ENCODE assay signal across 9 mouse cellular contexts in the genomic region with DNA sequence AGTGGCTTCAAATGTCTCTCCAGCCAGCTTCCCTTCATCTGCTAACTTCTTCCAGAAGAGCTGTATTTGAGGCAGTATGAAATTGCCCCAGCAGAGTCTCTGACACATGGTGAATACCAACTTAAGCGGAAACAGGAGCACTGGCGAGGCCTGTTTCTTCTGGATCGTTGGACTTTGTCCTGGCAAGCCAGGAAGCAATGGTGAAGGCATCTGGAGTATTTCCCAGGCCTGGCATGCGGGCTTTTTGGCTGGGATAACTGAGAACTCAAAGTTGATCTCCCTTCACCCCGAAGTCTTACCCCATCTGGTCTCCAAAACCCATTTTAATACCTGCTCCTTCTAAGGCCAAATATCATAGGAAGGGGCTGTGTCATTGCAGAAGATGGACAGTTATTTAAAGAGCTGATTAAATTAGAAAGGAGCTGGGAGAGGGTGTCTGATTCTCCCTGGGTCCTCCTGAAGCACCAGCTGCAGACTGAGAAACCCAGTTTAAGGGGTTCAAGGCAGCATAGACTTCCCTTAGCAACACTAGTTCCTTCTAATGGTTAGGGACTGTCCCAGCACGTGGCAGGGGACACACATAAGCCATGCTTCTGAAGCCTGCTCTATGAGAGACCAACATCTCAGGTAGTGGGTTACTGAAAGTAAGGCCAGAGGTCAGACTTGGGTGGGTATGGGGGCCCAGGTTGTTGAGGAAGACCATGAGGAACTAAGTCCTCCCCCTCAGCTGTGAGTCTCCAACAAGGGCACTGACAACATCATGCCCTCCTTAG.
DNase-seq lines count a peak whose midpoint lies in the region; ATAC-seq and TF ChIP-seq lines count a peak whose summit lies in the region.
"Had no signal": no experiment of that assay in that cellular context is flagged by ENCODE, and none has a peak within 500 bp of the region (broad histone marks: within the 10 kb centered on the region; RNA-seq: fewer than 3 reads in every experiment).

No protein-coding gene starts in this region.

- H3K36me3 ChIP-seq in embryonic facial prominence, embryonic 13.5 days: peaks cover 6% of the 10 kb centered on the region
- 0 out of 2 replicates have a peak, but pooled peaks cover 11% of the 10 kb centered on the region for H3K36me3 ChIP-seq in embryonic facial prominence, embryonic 10.5 days (replicated peaks)
- H3K36me3 ChIP-seq in midbrain, postnatal 0 days (ENCODE audit: insufficient read depth, low read length): peaks cover 10% of the 10 kb centered on the region; the same call in 1 of the 2 replicates
- peaks cover 17% of the 10 kb centered on the region; the same call in 1 of the 2 replicates for H3K36me3 ChIP-seq in midbrain, embryonic 13.5 days
- peaks cover 26% of the 10 kb centered on the region; the same call in 1 of the 2 replicates for H3K36me3 ChIP-seq in heart, embryonic 10.5 days

- H3K4me2 ChIP-seq in embryonic facial prominence, embryonic 13.5 days: no peak overlapping the region
- H3K4me2 ChIP-seq in midbrain, postnatal 0 days (ENCODE audit: low read depth, low read length, poor library complexity, severe bottlenecking): no peak overlapping the region
- H3K4me2 ChIP-seq in midbrain, embryonic 13.5 days (replicated peaks): no peak overlapping the region

- H3K9ac ChIP-seq in embryonic facial prominence, embryonic 13.5 days: no peak overlapping the region
- no peak overlapping the region for H3K9ac ChIP-seq in midbrain, postnatal 0 days (replicated peaks; ENCODE audit: low read length, poor library complexity, severe bottlenecking)
- H3K9ac ChIP-seq in midbrain, embryonic 13.5 days (replicated peaks): no peak overlapping the region

- H3K27me3 ChIP-seq in embryonic facial prominence, embryonic 13.5 days: no peaks in the 10 kb centered on the region
- H3K27me3 ChIP-seq in embryonic facial prominence, embryonic 10.5 days (replicated peaks; ENCODE audit: low read depth, poor library complexity, severe bottlenecking): no peaks in the 10 kb centered on the region
- no peaks in the 10 kb centered on the region for H3K27me3 ChIP-seq in midbrain, postnatal 0 days (ENCODE audit: insufficient read depth, low read length)
- no peaks in the 10 kb centered on the region for H3K27me3 ChIP-seq in midbrain, embryonic 13.5 days
- H3K27me3 ChIP-seq in heart, embryonic 10.5 days (ENCODE audit: insufficient read depth, poor library complexity, severe bottlenecking): no peaks in the 10 kb centered on the region

- H3K9me3 ChIP-seq in embryonic facial prominence, embryonic 13.5 days: peaks cover 2% of the 10 kb centered on the region; the same call in 1 of the 2 replicates
- H3K9me3 ChIP-seq in embryonic facial prominence, embryonic 10.5 days: no peaks in the 10 kb centered on the region
- H3K9me3 ChIP-seq in midbrain, postnatal 0 days (ENCODE audit: low read length): no peaks in the 10 kb centered on the region
- H3K9me3 ChIP-seq in midbrain, embryonic 13.5 days: no peaks in the 10 kb centered on the region
- H3K9me3 ChIP-seq in heart, embryonic 10.5 days: no peaks in the 10 kb centered on the region

- peaks cover 22% of the 10 kb centered on the region for H3K4me1 ChIP-seq in embryonic facial prominence, embryonic 13.5 days
- H3K4me1 ChIP-seq in embryonic facial prominence, embryonic 10.5 days: peaks cover 8% of the 10 kb centered on the region
- H3K4me1 ChIP-seq in midbrain, postnatal 0 days (ENCODE audit: insufficient read depth, low read length): no peaks in the 10 kb centered on the region
- no peaks in the 10 kb centered on the region for H3K4me1 ChIP-seq in midbrain, embryonic 13.5 days (replicated peaks)
- peaks cover 16% of the 10 kb centered on the region for H3K4me1 ChIP-seq in heart, embryonic 10.5 days

- TF ChIP-seq CTCF in midbrain, postnatal 0 days (IDR thresholded peaks at IDR 0.05): no peak

- no peak for ATAC-seq in embryonic facial prominence, embryonic 13.5 days (ENCODE audit: insufficient number of reproducible peaks, insufficient read depth, low FRiP score, low TSS enrichment, low read depth)
- ATAC-seq in midbrain, postnatal 0 days (ENCODE audit: low FRiP score): no peak
- ATAC-seq in midbrain, embryonic 13.5 days: no peak
- 0 out of 2 replicates have a peak, but pooled peaks have one; percentile 14 for ATAC-seq in megakaryocyte, adult 5-6 weeks (ENCODE audit: poor library complexity, severe bottlenecking)

- no peak overlapping the region for H3K4me3 ChIP-seq in embryonic facial prominence, embryonic 13.5 days
- no peak overlapping the region for H3K4me3 ChIP-seq in embryonic facial prominence, embryonic 10.5 days
- no peak overlapping the region for H3K4me3 ChIP-seq in midbrain, postnatal 0 days (ENCODE audit: low read depth, low read length)
- H3K4me3 ChIP-seq in midbrain, embryonic 13.5 days (replicated peaks): no peak overlapping the region
- H3K4me3 ChIP-seq in heart, embryonic 10.5 days: no peak overlapping the region

- no peak for DNase-seq in embryonic facial prominence, embryonic 10.5 days (ENCODE audit: low spot score)
- DNase-seq in midbrain, postnatal 0 days (ENCODE audit: low spot score): peak; percentile 69
- peak; percentile 74 to 75 for DNase-seq in cerebellum, postnatal 36 days
- no peak for DNase-seq in heart, embryonic 10.5 days (ENCODE audit: low spot score)
- no peak for DNase-seq in frontal cortex, postnatal 10 days (ENCODE audit: low spot score in 2 of 2)
- DNase-seq: midbrain, embryonic 14.5 days had no signal

- 58% methylated on average over 6 of the region's 6 CpGs for WGBS in embryonic facial prominence, embryonic 13.5 days
- 88% methylated on average over 6 of the region's 6 CpGs for WGBS in embryonic facial prominence, embryonic 10.5 days
- 82% methylated on average over 6 of the region's 6 CpGs for WGBS in midbrain, postnatal 0 days
- WGBS in midbrain, embryonic 13.5 days: 82% methylated on average over 6 of the region's 6 CpGs
- 87% methylated on average over 6 of the region's 6 CpGs for WGBS in heart, embryonic 10.5 days

- peak overlapping the region; percentile 30; the same call in 1 of the 2 replicates for H3K27ac ChIP-seq in embryonic facial prominence, embryonic 13.5 days
- no peak overlapping the region for H3K27ac ChIP-seq in embryonic facial prominence, embryonic 10.5 days (replicated peaks)
- H3K27ac ChIP-seq in midbrain, postnatal 0 days (ENCODE audit: low read depth, low read length): no peak overlapping the region
- no peak overlapping the region for H3K27ac ChIP-seq in midbrain, embryonic 13.5 days
- H3K27ac ChIP-seq in heart, embryonic 10.5 days: no peak overlapping the region

Comparison
In these comparisons a context has a peak if more than half of its experiments do, and no peak if none do; other contexts are left out.
1. DNase-seq: peak in midbrain, postnatal 0 days (single experiment) and cerebellum, postnatal 36 days (2 of 2); none in embryonic facial prominence, embryonic 10.5 days (single experiment), heart, embryonic 10.5 days (single experiment) and frontal cortex, postnatal 10 days (0 of 2).